Mouse (Mus musculus): Measurements from ENCODE around the gene Irf9. TPM values are rescaled to one million over a fixed set of nuclear protein-coding genes. Genes with fewer than 3 reads are reported as not detected.

Gene Irf9
- polyA plus RNA-seq, 2 experiments from 2014 or later: 168 to 222 TPM

- no peak for ATAC-seq
Observed at GRCm38 (mm10) chr14:55615876-55616275, 12.5 kb downstream of the Irf9 start.

- no peak for ATAC-seq
Observed at GRCm38 (mm10) chr14:55616844-55617243, 13.5 kb downstream of the Irf9 start.

GRCm38 (mm10) chr14:55617822-55618221 is 14.5 kb downstream of the Irf9 start, which contains the start of gene Rec8:
Gene Rec8 (plus strand): TSS chr14:55618037.
- peak; percentile 92 for ATAC-seq

- peak; percentile 27 for ATAC-seq
Observed at GRCm38 (mm10) chr14:55618486-55619195, 15.3 kb downstream of the Irf9 start.

GRCm38 (mm10) chr14:55628077-55628827 is 24.9 kb downstream of the Irf9 start:
- ATAC-seq: no peak

GRCm38 (mm10) chr14:55629312-55629711 is 25.9 kb downstream of the Irf9 start:
- ATAC-seq: peak; percentile 80

GRCm38 (mm10) chr14:55634874-55635522 is 31.6 kb downstream of the Irf9 start:
- peak; percentile 6 for ATAC-seq

GRCm38 (mm10) chr14:55635523-55636007 is 32.2 kb downstream of the Irf9 start, which contains the start of gene Ipo4:
Gene Ipo4 (minus strand): TSS chr14:55635957.
- peak; percentile 99 for ATAC-seq

GRCm38 (mm10) chr14:55637795-55638194 is 34.4 kb downstream of the Irf9 start, which contains the start of gene Gm49378:
Gene Gm49378 (minus strand): TSS chr14:55637895.
- ATAC-seq: no peak

- ATAC-seq: no peak
Observed at GRCm38 (mm10) chr14:55640816-55641215, 37.4 kb downstream of the Irf9 start.

GRCm38 (mm10) chr14:55641291-55641690 is 37.9 kb downstream of the Irf9 start:
- no peak for ATAC-seq

- ATAC-seq: no peak
Observed at GRCm38 (mm10) chr14:55642679-55643059, 39.3 kb downstream of the Irf9 start.

- peak; percentile 76 for ATAC-seq
Observed at GRCm38 (mm10) chr14:55643060-55643907, 39.9 kb downstream of the Irf9 start, which contains the start of gene Tm9sf1. Gene Tm9sf1 (minus strand): TSS chr14:55643806.

- ATAC-seq: peak; percentile 40
Observed at GRCm38 (mm10) chr14:55644261-55644888, 41.0 kb downstream of the Irf9 start.

- no peak for ATAC-seq
Observed at GRCm38 (mm10) chr14:55649884-55650283, 46.5 kb downstream of the Irf9 start, which contains the start of gene Tssk4. Gene Tssk4 (plus strand): TSS chr14:55650184.

- ATAC-seq: no peak
Observed at GRCm38 (mm10) chr14:55651528-55651927, 48.2 kb downstream of the Irf9 start.

GRCm38 (mm10) chr14:55656935-55657334 is 53.6 kb downstream of the Irf9 start:
- no peak for ATAC-seq

GRCm38 (mm10) chr14:55658011-55658410 is 54.6 kb downstream of the Irf9 start:
- ATAC-seq: no peak
